Mouse (Mus musculus): Measurements from ENCODE around the gene Gm10799. TPM values are rescaled to one million over a fixed set of nuclear protein-coding genes. Genes with fewer than 3 reads are reported as not detected.

Gene Gm10799
- polyA plus RNA-seq, 1 experiment from 2014 or later = not detected

GRCm38 (mm10) chr2:104044479-104045080 lies 23.8 kb downstream of the Gm10799 start:
- H3K36me3 ChIP-seq (ENCODE audit: insufficient read depth, low read length) = peaks cover 25% of the 10 kb centered on the region
- no peaks in the 10 kb centered on the region for H3K4me1 ChIP-seq (ENCODE audit: insufficient read depth, low read length)
- no peak overlapping the region for H3K27ac ChIP-seq (ENCODE audit: low read length)
- ATAC-seq (ENCODE audit: low FRiP score, low TSS enrichment) = no peak
- H3K4me3 ChIP-seq (ENCODE audit: low read length) = no peak overlapping the region
- 67% methylated on average over 1 of the region's 1 CpGs for WGBS
- H3K4me2 ChIP-seq (replicated peaks; ENCODE audit: low read depth, low read length) = no peak overlapping the region
- no peak overlapping the region for H3K9ac ChIP-seq (replicated peaks; ENCODE audit: low read length)
- no peaks in the 10 kb centered on the region for H3K27me3 ChIP-seq (ENCODE audit: insufficient read depth, low read length)
- no peaks in the 10 kb centered on the region for H3K9me3 ChIP-seq (ENCODE audit: low read length)

DNA sequence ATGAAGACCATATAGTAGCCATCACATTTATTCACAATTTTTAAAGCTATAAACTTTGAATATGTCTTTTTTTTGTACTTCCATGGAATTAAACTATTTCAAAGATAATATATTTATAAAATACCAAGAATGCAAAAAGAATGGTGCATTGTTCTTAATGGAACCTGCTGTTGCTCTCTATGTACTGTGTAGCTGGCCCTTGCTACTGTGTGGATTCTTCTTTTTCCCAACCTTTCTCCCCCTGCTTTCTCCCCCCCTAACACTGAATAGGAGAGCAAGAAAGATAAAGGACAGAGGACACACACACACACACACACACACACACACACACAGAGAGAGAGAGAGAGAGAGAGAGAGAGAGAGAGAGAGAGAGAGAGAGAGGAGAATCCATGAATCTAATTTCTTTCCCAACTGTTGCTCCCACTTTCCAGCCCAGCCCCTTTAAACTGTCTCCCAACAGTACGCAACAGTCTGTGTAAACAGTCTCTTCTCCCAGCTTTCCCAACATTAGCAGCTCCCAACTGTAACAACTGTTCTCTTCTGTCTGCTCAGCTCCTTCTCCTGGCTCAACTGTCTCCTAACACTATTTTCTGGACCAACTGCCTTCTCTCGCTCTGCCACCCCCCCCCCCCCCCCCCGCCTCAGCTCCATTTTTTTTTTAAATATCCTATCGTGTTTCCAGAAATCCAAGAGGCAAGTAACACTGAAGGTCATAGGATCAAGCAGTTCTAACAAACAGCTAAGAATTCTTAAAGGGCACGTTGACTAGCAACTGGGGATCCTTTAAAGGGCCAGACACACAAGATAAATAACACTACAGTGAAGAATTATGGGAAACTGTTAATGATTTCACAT lies 24.5 kb downstream of the Gm10799 start:
- H3K4me3 ChIP-seq (ENCODE audit: low read length) = no peak overlapping the region
- no peak overlapping the region for H3K27ac ChIP-seq (ENCODE audit: low read length)
- no peak for ATAC-seq (ENCODE audit: low FRiP score, low TSS enrichment)
- H3K9me3 ChIP-seq (ENCODE audit: low read length) = no peaks in the 10 kb centered on the region
- peaks cover 25% of the 10 kb centered on the region for H3K36me3 ChIP-seq (ENCODE audit: insufficient read depth, low read length)
- no peaks in the 10 kb centered on the region for H3K4me1 ChIP-seq (ENCODE audit: insufficient read depth, low read length)
- WGBS = 23% methylated on average over 5 of the region's 5 CpGs
- no peak overlapping the region for H3K9ac ChIP-seq (replicated peaks; ENCODE audit: low read length)
- no peak overlapping the region for H3K4me2 ChIP-seq (replicated peaks; ENCODE audit: low read depth, low read length)
- H3K27me3 ChIP-seq (ENCODE audit: insufficient read depth, low read length) = no peaks in the 10 kb centered on the region

DNA sequence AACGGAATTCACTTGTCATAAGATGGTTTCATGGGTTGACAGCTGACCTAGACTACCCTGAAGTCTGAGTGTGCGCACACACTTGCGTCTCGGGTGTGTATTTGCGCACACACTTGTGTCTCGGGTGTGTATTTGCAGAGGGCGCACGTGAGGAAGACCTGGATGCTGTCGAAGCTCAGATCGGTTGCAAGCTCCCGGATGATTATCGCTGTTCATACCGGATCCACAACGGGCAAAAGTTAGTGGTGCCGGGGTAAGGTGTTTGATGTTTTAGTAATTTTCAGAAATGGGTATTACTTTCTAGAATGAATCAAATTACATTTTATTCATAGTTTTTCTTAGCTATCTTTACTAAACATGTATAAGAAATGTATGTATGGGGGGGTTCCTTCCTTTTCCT lies 25.6 kb downstream of the Gm10799 start:
- no peak overlapping the region for H3K9ac ChIP-seq (replicated peaks; ENCODE audit: low read length)
- no peak for ATAC-seq (ENCODE audit: low FRiP score, low TSS enrichment)
- WGBS = 95% methylated on average over 15 of the region's 15 CpGs
- no peaks in the 10 kb centered on the region for H3K4me1 ChIP-seq (ENCODE audit: insufficient read depth, low read length)
- H3K4me2 ChIP-seq (replicated peaks; ENCODE audit: low read depth, low read length) = no peak overlapping the region
- peaks cover 22% of the 10 kb centered on the region for H3K36me3 ChIP-seq (ENCODE audit: insufficient read depth, low read length)
- no peaks in the 10 kb centered on the region for H3K27me3 ChIP-seq (ENCODE audit: insufficient read depth, low read length)
- no peak overlapping the region for H3K4me3 ChIP-seq (ENCODE audit: low read length)
- H3K27ac ChIP-seq (ENCODE audit: low read length) = no peak overlapping the region
- no peaks in the 10 kb centered on the region for H3K9me3 ChIP-seq (ENCODE audit: low read length)

GRCm38 (mm10) chr2:104041632-104042031 lies 26.7 kb downstream of the Gm10799 start:
- Histone ChIP-seq H3K36me3 (ENCODE audit: insufficient read depth, low read length) (peaks cover 29% of the 10 kb centered on the region), H3K9me3 (ENCODE audit: low read length) (no peaks in the 10 kb centered on the region), H3K27me3 (ENCODE audit: insufficient read depth, low read length) (no peaks in the 10 kb centered on the region), H3K4me3 (ENCODE audit: low read length) (no peak overlapping the region), H3K27ac (ENCODE audit: low read length) (no peak overlapping the region), H3K4me1 (ENCODE audit: insufficient read depth, low read length) (no peaks in the 10 kb centered on the region), H3K9ac (replicated peaks; ENCODE audit: low read length) (no peak overlapping the region), H3K4me2 (replicated peaks; ENCODE audit: low read depth, low read length) (no peak overlapping the region)
- WGBS = 45% methylated on average over 5 of the region's 5 CpGs
- no peak for ATAC-seq (ENCODE audit: low FRiP score, low TSS enrichment)

GRCm38 (mm10) chr2:104038236-104038635 lies 30.1 kb downstream of the Gm10799 start:
- Histone ChIP-seq H3K9me3 (ENCODE audit: low read length) (no peaks in the 10 kb centered on the region), H3K4me2 (replicated peaks; ENCODE audit: low read depth, low read length) (no peak overlapping the region), H3K27ac (ENCODE audit: low read length) (no peak overlapping the region), H3K9ac (replicated peaks; ENCODE audit: low read length) (no peak overlapping the region), H3K4me1 (ENCODE audit: insufficient read depth, low read length) (no peaks in the 10 kb centered on the region), H3K4me3 (ENCODE audit: low read length) (no peak overlapping the region), H3K36me3 (ENCODE audit: insufficient read depth, low read length) (peaks cover 35% of the 10 kb centered on the region), H3K27me3 (ENCODE audit: insufficient read depth, low read length) (no peaks in the 10 kb centered on the region)
- 77% methylated on average over 2 of the region's 2 CpGs for WGBS
- no peak for ATAC-seq (ENCODE audit: low FRiP score, low TSS enrichment)

GRCm38 (mm10) chr2:104036316-104036715 lies 32.0 kb downstream of the Gm10799 start:
- Histone ChIP-seq H3K27me3 (ENCODE audit: insufficient read depth, low read length) (no peaks in the 10 kb centered on the region), H3K9ac (replicated peaks; ENCODE audit: low read length) (no peak overlapping the region), H3K4me2 (replicated peaks; ENCODE audit: low read depth, low read length) (no peak overlapping the region), H3K27ac (ENCODE audit: low read length) (no peak overlapping the region), H3K4me3 (ENCODE audit: low read length) (no peak overlapping the region), H3K36me3 (ENCODE audit: insufficient read depth, low read length) (peaks cover 40% of the 10 kb centered on the region), H3K9me3 (ENCODE audit: low read length) (no peaks in the 10 kb centered on the region), H3K4me1 (ENCODE audit: insufficient read depth, low read length) (no peaks in the 10 kb centered on the region)
- 84% methylated on average over 3 of the region's 3 CpGs for WGBS
- no peak for ATAC-seq (ENCODE audit: low FRiP score, low TSS enrichment)

- Histone ChIP-seq H3K4me3 (ENCODE audit: low read length) (no peak overlapping the region), H3K36me3 (ENCODE audit: insufficient read depth, low read length) (peaks cover 39% of the 10 kb centered on the region), H3K4me2 (replicated peaks; ENCODE audit: low read depth, low read length) (no peak overlapping the region), H3K27me3 (ENCODE audit: insufficient read depth, low read length) (no peaks in the 10 kb centered on the region), H3K27ac (ENCODE audit: low read length) (no peak overlapping the region), H3K4me1 (ENCODE audit: insufficient read depth, low read length) (no peaks in the 10 kb centered on the region), H3K9ac (replicated peaks; ENCODE audit: low read length) (no peak overlapping the region), H3K9me3 (ENCODE audit: low read length) (no peaks in the 10 kb centered on the region)
- 92% methylated on average over 6 of the region's 6 CpGs for WGBS
- ATAC-seq (ENCODE audit: low FRiP score, low TSS enrichment) = no peak
These were observed 32.8 kb downstream of the Gm10799 start for GRCm38 (mm10) chr2:104035595-104035994.

DNA sequence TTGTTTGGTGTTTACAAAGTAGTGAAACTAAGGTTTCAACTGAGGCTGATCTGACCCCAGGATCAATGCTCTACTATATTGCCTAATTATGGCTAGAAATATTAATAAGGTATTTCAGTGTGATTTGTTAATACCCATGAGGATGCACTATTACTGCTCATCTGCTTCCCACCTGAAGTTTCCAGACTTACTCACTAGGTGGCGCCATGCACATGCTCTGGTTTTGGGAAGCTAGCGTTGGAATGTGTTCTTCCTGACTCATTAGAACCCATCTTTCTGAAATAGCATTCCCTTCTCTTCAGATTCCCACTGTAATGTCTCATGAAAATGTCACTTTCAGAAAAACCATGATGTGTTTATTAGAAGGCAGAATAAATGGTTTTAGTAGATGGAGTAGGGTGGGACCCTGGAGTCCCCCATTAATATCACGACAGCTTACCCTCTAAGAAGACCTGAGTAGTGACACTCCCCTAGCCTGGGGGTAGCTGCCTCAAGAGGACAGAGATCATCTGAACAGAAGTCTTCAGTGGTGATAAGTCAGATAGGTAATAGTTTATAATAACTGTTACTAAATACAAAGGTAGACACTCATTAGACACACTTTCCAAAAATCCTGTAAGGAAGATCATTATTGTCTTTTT lies 33.4 kb downstream of the Gm10799 start:
- Histone ChIP-seq H3K4me2 (replicated peaks; ENCODE audit: low read depth, low read length) (no peak overlapping the region), H3K27ac (ENCODE audit: low read length) (no peak overlapping the region), H3K4me3 (ENCODE audit: low read length) (no peak overlapping the region), H3K9ac (replicated peaks; ENCODE audit: low read length) (no peak overlapping the region), H3K9me3 (ENCODE audit: low read length) (no peaks in the 10 kb centered on the region), H3K36me3 (ENCODE audit: insufficient read depth, low read length) (peaks cover 35% of the 10 kb centered on the region), H3K4me1 (ENCODE audit: insufficient read depth, low read length) (peaks cover under 1% of the 10 kb centered on the region; the same call in 1 of the 2 replicates), H3K27me3 (ENCODE audit: insufficient read depth, low read length) (no peaks in the 10 kb centered on the region)
- WGBS = 29% methylated on average over 3 of the region's 3 CpGs
- ATAC-seq (ENCODE audit: low FRiP score, low TSS enrichment) = 0 out of 2 replicates have a peak, but pooled peaks have one; percentile 46

GRCm38 (mm10) chr2:104032056-104032455 lies 36.3 kb downstream of the Gm10799 start:
- Histone ChIP-seq H3K4me2 (replicated peaks; ENCODE audit: low read depth, low read length) (no peak overlapping the region), H3K9me3 (ENCODE audit: low read length) (no peaks in the 10 kb centered on the region), H3K27me3 (ENCODE audit: insufficient read depth, low read length) (no peaks in the 10 kb centered on the region), H3K4me1 (ENCODE audit: insufficient read depth, low read length) (peaks cover 20% of the 10 kb centered on the region; the same call in 1 of the 2 replicates), H3K4me3 (ENCODE audit: low read length) (no peak overlapping the region), H3K36me3 (ENCODE audit: insufficient read depth, low read length) (peaks cover 28% of the 10 kb centered on the region), H3K27ac (ENCODE audit: low read length) (no peak overlapping the region), H3K9ac (replicated peaks; ENCODE audit: low read length) (no peak overlapping the region)
- WGBS = 82% methylated on average over 3 of the region's 3 CpGs
- no peak for ATAC-seq (ENCODE audit: low FRiP score, low TSS enrichment)
